Mouse (Mus musculus): ENCODE measurements around the gene Cyp1a2.

DNA sequence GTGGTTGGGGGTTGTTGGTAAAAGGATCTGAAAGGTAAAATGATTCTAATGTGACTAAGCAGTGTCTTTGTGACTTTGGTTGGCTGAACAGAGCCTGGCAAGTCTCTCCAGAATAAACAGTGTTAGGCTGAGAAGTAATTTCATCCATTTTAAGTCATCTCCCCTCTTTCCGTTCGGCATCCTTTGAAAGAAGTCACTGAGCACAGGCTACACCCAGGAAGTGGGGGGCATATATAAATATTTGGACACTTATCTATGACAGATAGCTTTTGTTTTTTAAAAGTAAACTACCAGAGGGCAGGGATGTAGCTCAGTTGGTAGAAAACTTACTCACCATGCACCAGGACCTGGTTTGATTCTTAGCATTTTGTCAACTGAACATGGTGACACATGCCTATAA, 5.1 kb upstream of the Cyp1a2 start:
- no peak for TF ChIP-seq POLR2A (IDR thresholded peaks at IDR 0.05; ENCODE audit: low read depth, low read length)
- TF ChIP-seq CTCF (conservative IDR thresholded peaks at IDR 0.05 in 1 of 2, IDR thresholded peaks at IDR 0.05 in 1 of 2; ENCODE audit: low read depth in 2 of 2, low read length in 2 of 2): no peak
- no peak for TF ChIP-seq MYC (IDR thresholded peaks at IDR 0.05; ENCODE audit: low read depth, low read length)
- TF ChIP-seq TCF12 (IDR thresholded peaks at IDR 0.05; ENCODE audit: low read depth, low read length): no peak
- no peak for TF ChIP-seq EP300 (IDR thresholded peaks at IDR 0.05; ENCODE audit: low read length)
- TF ChIP-seq CHD2 (IDR thresholded peaks at IDR 0.05; ENCODE audit: low read length): no peak
- TF ChIP-seq MAX (IDR thresholded peaks at IDR 0.05; ENCODE audit: low read length): no peak
- TF ChIP-seq BHLHE40 (IDR thresholded peaks at IDR 0.05; ENCODE audit: low read depth, low read length): no peak

All from CH12.LX (cell line).